Mouse (Mus musculus) liver, postnatal 0 days (tissue): Measurements from ENCODE around the gene Rgs6. TPM values are rescaled to one million over a fixed set of nuclear protein-coding genes. Genes with fewer than 3 reads are reported as not detected.

Experiments
- ATAC-seq: fragments of 200-750 bp; cut with Nextera tagmentation; 2 replicates; pipeline ENCODE4 v1.8.0; 2017; ENCODE audit warnings: mild to moderate bottlenecking, moderate library complexity
- DNase-seq: peaks from one replicate; pipeline ENCODE4 v3.0.0-alpha.2; 2016
- H3K27ac ChIP-seq: fragments of 300-500 bp; sonication (generic); 2 replicates; pipeline ENCODE4 v1.5.1; 2014; ENCODE audit warnings: antibody characterized with exemption, moderate library complexity, mild to moderate bottlenecking, low read depth
- H3K27me3 ChIP-seq: fragments of 300-500 bp; sonication (generic); 2 replicates; pipeline ENCODE4 v1.6.1; 2014; ENCODE audit warnings: low read length, control low read depth, mixed read lengths; ENCODE audit not compliant: insufficient read depth
- H3K36me3 ChIP-seq: fragments of 300-500 bp; sonication (generic); replicated peaks from 2 replicates; pipeline ENCODE4 v1.6.1; 2014; ENCODE audit warnings: mild to moderate bottlenecking, control low read depth, low read length, moderate library complexity, mixed read lengths; ENCODE audit not compliant: insufficient read depth
- H3K4me1 ChIP-seq: fragments of 300-500 bp; sonication (generic); 2 replicates; pipeline ENCODE4 v1.6.1; 2014; ENCODE audit warnings: antibody characterized with exemption, mild to moderate bottlenecking, control low read depth; ENCODE audit not compliant: insufficient read depth
- H3K4me2 ChIP-seq: fragments of 300-500 bp; sonication (generic); 2 replicates; pipeline ENCODE4 v1.6.1; 2014; ENCODE audit warnings: low read depth, mild to moderate bottlenecking, low read length, moderate library complexity, mixed read lengths
- H3K4me3 ChIP-seq: fragments of 300-500 bp; sonication (generic); 2 replicates; pipeline ENCODE4 v1.5.1; 2014; ENCODE audit warnings: low read depth, low read length
- H3K9ac ChIP-seq: fragments of 300-500 bp; sonication (generic); replicated peaks from 2 replicates; pipeline ENCODE4 v1.6.1; 2014; ENCODE audit warnings: mild to moderate bottlenecking, moderate library complexity
- H3K9me3 ChIP-seq: fragments of 300-500 bp; sonication (generic); 2 replicates; pipeline ENCODE4 v1.6.1; 2016; ENCODE audit warnings: mild to moderate bottlenecking, control low read depth, low read length, mixed read lengths
- CTCF ChIP-seq: sonication (generic); IDR thresholded peaks from 2 replicates; pipeline ENCODE4 v1.5.1; 2016; ENCODE audit warnings: antibody characterized with exemption, low read depth
- EP300 ChIP-seq: IDR thresholded peaks from 2 replicates; pipeline ENCODE4 v1.6.1; 2016; ENCODE audit warnings: antibody characterized with exemption, low read depth, mild to moderate bottlenecking
- WGBS: fragments of 180-500 bp; shearing (Covaris S2); extraction: QIAGEN DNeasy Blood & Tissue Kit; methylation state at CpG from one replicate; pipeline ENCODE4 v1.1.7; 2014; ENCODE audit not compliant: insufficient replicate concordance; 5-methylcytosine and 5-hydroxymethylcytosine counted together
- polyA plus RNA-seq: library from polyadenylated mRNA; unstranded; fragments of >200 nt; fragmentation: Nextera tagmentation; extraction: Ambion mirVana; gene quantifications from 2 replicates; pipeline ENCODE4 v1.2.1, GENCODE M21; 2015

The Rgs6 gene
- polyA plus RNA-seq, 1 experiment from 2014 or later = 0.09 TPM

DNA sequence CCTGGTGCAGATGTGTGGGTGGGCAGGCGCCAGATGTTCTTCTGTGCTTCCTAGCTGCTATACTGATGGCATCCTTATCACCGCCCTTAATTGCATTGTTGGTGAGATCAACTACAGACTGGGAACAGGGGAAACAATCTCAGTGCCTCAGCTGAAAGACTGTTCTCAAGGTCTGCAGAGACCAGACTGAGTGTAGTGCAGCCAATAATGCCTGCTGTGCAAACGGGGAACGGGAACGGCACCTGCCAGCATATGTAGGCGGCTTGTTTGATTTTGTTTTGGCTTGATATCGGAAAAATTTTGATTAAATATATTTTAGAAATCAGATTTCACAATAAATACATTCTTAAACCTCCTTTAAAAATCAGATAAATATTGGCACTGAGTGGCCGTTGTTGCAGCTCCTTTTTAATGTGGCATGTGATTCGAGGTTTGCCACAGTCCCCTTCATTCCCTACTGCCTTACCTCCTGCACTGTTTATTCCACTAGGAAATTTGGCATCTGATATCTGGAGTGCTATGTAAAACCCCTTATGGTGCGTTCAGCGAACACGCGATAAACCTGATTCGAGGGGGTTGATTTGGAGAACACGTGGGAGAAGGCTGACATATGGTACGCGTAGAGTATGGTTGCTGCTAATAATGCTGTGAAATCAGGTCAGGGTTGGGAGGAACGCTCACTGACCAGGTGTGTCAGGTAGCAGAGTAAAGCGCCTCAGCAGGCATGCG is 333.4 kb downstream of the Rgs6 start:
- TF ChIP-seq CTCF (no peak), EP300 (no peak)
- H3K4me3 ChIP-seq = no peak overlapping the region

DNA sequence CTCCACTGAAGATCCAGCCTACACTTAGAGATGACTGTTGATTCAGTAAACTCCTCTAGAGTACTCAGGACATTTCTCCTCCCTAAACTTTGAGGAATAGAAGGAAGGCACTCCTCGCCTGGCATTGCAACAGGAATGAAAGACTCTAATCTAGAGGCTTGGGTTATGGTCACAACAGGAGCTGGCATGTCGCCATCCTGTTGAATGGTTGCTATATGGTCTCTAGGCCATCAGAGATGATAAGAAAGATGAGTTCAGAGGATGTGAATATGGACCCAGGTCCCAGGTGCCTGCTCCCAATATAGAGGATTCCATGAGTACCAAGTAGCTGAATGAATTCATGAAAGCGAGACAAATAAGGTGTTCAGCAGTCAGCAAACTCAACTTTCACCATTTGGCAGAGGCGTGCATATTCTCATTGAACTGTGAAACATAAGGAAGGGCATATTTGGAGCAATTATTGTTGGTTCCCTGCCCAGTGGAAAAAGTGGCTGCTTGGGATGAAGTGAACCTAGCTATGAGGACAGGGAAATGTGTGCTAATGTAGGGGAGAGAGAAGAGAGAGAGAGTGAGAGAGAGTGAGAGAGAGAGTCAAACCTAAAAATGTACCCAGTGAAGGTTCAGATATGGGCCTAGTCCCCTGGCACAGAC is 334.9 kb downstream of the Rgs6 start:
- no peak for TF ChIP-seq CTCF
- TF ChIP-seq EP300 = no peak
- 67% methylated on average over 4 of the region's 4 CpGs for WGBS

More for the DNA sequence above, 333.4 kb downstream of the Rgs6 start:
- no peaks in the 10 kb centered on the region for H3K4me1 ChIP-seq
- WGBS = 88% methylated on average over 20 of the region's 20 CpGs
- no peaks in the 10 kb centered on the region for H3K9me3 ChIP-seq
- no peaks in the 10 kb centered on the region for H3K36me3 ChIP-seq
- H3K27me3 ChIP-seq = no peaks in the 10 kb centered on the region
- ATAC-seq (no peak), DNase-seq (no peak)
- no peak overlapping the region for H3K27ac ChIP-seq
- no peak overlapping the region for H3K9ac ChIP-seq
- H3K4me2 ChIP-seq = no peak overlapping the region

GRCm38 (mm10) chr12:82932706-82933461 is 344.8 kb downstream of the Rgs6 start:
- Histone ChIP-seq H3K4me1 (no peaks in the 10 kb centered on the region), H3K4me3 (no peak overlapping the region), H3K4me2 (no peak overlapping the region), H3K9me3 (no peaks in the 10 kb centered on the region), H3K9ac (no peak overlapping the region), H3K36me3 (no peaks in the 10 kb centered on the region), H3K27ac (no peak overlapping the region), H3K27me3 (no peaks in the 10 kb centered on the region)
- no peak for DNase-seq
- ATAC-seq = no peak
- no peak for TF ChIP-seq EP300
- no peak for TF ChIP-seq CTCF
- 78% methylated on average over 14 of the region's 14 CpGs for WGBS

More for the DNA sequence above, 334.9 kb downstream of the Rgs6 start:
- Histone ChIP-seq H3K4me3 (no peak overlapping the region), H3K27me3 (no peaks in the 10 kb centered on the region), H3K9ac (no peak overlapping the region), H3K4me1 (no peaks in the 10 kb centered on the region), H3K27ac (no peak overlapping the region), H3K4me2 (no peak overlapping the region), H3K9me3 (no peaks in the 10 kb centered on the region), H3K36me3 (no peaks in the 10 kb centered on the region)
- DNase-seq = no peak
- ATAC-seq = no peak

- DNase-seq (no peak), ATAC-seq (no peak)
- H3K9me3 ChIP-seq = no peaks in the 10 kb centered on the region
- no peak overlapping the region for H3K4me3 ChIP-seq
- 73% methylated on average over 6 of the region's 6 CpGs for WGBS
- H3K27ac ChIP-seq = no peak overlapping the region
- no peaks in the 10 kb centered on the region for H3K4me1 ChIP-seq
- H3K4me2 ChIP-seq = no peak overlapping the region
- H3K36me3 ChIP-seq = no peaks in the 10 kb centered on the region
- H3K9ac ChIP-seq = no peak overlapping the region
- no peaks in the 10 kb centered on the region for H3K27me3 ChIP-seq
- TF ChIP-seq EP300 (no peak), CTCF (no peak)
Observed at GRCm38 (mm10) chr12:82935121-82935762, 347.1 kb downstream of the Rgs6 start.

GRCm38 (mm10) chr12:82935767-82936166 is 347.7 kb downstream of the Rgs6 start:
- no peak overlapping the region for H3K4me2 ChIP-seq
- ATAC-seq (no peak), DNase-seq (no peak)
- H3K9me3 ChIP-seq = no peaks in the 10 kb centered on the region
- no peaks in the 10 kb centered on the region for H3K27me3 ChIP-seq
- no peak for TF ChIP-seq CTCF
- no peak for TF ChIP-seq EP300
- H3K27ac ChIP-seq = no peak overlapping the region
- WGBS = 83% methylated on average over 1 of the region's 1 CpGs
- no peaks in the 10 kb centered on the region for H3K4me1 ChIP-seq
- H3K36me3 ChIP-seq = no peaks in the 10 kb centered on the region
- H3K9ac ChIP-seq = no peak overlapping the region
- H3K4me3 ChIP-seq = no peak overlapping the region

- ATAC-seq (no peak), DNase-seq (no peak)
- Histone ChIP-seq H3K27me3 (no peaks in the 10 kb centered on the region), H3K27ac (no peak overlapping the region), H3K9ac (no peak overlapping the region), H3K4me2 (no peak overlapping the region), H3K9me3 (no peaks in the 10 kb centered on the region), H3K4me1 (no peaks in the 10 kb centered on the region), H3K36me3 (no peaks in the 10 kb centered on the region), H3K4me3 (no peak overlapping the region)
- 63% methylated on average over 4 of the region's 4 CpGs for WGBS
- TF ChIP-seq EP300 (no peak), CTCF (no peak)
Observed at GRCm38 (mm10) chr12:82940461-82940860, 352.4 kb downstream of the Rgs6 start.
